Mouse (Mus musculus) monocyte, adult 2 months (primary cell): ENCODE results near the gene Ppp1r15b.

Experiments used
- DNase-seq, 2 experiments: peaks; one replicate each; pipeline ENCODE4 v3.0.0; 2022; ENCODE audit warnings: low spot score in 2 of 2, low read depth in 1 of 2

Gene Ppp1r15b

DNA sequence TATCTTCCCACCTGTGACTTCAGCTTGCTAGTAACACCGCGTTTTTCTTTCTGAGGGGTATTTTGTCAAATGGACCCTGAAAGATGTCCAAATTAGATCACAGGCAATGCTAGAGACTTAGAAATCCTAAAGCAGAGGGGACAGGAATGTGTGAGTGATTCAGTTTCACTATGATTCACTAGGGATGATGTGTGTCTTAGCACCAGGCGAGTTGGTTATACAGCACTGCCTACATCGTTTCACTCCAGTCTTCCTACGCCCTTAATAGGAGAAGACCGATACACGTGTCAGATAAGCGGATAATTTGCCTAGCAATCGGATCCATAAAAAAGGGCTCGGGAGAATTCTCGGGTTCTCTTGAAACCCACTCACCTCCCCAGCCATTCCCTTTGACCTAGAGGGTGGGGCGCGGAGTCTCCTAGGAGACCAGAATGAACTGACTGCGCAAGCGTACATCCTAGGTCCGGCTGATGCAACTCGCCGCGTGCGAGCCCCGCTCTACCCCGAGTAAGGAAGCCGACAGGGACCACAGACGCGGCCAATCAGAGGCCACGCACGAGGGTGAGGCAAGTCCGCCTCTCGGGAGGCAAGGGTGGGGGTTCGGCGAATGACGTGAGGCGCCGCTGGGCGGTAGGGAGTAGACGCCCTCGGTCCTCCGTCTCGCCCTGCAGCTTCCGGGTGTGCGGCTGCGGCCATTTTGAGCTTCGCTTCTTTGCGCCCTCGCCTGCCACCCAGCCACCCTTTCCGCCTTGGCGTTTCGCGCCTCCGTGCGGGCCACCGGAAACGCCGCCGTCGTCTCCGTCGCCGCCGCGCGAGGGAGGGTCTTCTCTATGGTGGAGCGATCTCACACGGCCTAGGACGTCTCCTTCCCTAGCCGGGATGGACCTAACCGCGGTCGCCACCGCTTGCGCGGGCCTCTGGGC is at the start of gene Ppp1r15b:
Ppp1r15b (plus strand) TSS at position 506 of the 923 bp plus-strand sequence.
- peak; percentile 98 to 99 for DNase-seq

DNA sequence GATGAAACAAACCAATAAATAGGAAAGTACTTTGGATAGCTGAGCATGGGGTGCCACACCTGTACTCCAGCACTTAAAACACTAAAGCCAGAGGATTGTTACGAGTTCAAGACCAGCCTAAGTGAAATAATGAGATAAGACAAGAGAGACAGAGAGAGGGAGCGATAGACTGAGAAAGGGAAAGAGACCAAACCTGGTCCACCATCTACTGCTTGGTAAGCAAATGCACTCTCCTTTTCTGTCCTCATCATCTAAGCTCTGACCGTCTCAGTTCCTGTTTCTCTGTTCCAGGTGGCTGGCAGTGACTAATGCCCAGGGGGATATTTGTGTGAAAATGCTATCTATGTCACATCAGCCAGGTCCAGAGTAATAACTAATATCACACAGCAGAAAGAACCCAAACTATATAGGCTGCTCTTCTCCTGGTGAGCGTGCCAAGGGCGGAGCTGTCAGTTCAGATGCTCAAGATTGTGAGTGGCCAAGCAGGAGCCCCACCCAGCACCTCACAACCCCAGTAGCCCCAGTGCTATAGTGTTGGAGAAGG is 47.9 kb upstream of the Ppp1r15b start:
- DNase-seq, result no peak

DNA sequence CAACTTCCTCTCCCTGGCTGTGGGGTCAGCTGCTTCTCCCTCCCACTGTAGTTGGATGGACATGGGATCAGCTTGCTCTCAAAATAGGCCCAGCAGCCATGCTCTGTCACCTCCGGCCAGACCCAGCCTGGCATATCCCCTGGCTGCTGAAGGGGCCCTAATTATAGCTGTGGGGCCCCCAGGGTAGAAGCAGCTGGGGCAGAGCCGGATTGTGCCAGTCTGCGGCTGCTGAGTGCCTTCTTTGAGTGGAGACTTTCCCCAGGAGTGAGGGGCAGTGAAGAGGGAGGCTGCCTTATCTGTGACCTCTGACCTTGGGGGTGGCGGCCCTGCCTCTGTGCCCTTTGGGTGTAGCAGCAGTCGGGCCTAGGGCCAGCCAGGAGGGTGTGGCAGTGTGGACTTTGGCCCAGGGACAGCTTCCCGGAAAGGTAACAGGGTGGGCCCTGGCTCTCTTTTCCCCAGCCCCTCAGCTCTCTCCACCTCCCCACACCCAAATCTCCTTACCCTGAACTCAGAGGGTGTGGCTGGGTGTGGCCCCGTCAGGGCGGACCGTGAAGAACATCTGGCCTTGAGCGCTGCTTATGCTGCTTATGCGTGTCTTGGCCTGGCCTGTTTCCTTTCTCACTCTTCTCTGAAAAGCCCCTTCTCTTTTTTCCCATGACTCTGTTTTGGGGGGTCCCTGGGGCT is 46.9 kb upstream of the Ppp1r15b start:
- DNase-seq, result no peak

DNA sequence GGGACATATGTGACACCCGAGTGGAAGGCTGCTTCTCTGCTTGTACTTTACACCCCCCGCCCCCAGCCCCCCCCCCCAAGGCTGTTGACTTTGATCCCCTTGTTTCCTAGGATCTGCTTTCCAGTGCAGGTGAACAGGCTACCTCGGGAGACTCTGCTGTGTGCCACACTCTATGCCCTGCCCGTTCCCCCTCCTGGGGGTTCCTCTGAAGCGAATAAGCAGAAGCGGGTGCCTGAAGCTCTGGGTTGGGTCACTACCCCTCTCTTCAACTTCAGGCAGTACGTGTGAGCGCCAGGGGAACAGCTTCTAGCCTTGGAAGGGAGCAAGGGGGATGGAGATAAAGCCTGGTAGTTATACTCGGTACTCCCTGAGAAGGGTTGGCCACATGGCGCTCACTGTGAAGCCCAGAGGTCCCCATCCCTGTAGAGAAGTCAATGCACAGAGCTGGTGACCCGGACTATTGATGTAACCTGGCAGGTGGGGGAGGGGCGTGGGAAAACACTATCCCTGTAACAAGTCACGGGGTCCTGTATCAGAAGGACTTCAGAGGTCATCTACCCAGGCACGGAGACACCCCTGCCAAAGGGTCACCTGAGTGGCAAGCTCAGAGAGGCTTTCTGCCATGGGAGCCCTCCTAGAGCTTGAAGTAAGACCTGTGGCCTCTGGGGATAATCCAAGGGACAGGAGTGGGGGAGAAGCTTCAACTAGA is 46.1 kb upstream of the Ppp1r15b start:
- no peak for DNase-seq

- DNase-seq, result no peak
Measured at GRCm38 (mm10) chr1:133085417-133085742, 45.6 kb upstream of the Ppp1r15b start.

DNA sequence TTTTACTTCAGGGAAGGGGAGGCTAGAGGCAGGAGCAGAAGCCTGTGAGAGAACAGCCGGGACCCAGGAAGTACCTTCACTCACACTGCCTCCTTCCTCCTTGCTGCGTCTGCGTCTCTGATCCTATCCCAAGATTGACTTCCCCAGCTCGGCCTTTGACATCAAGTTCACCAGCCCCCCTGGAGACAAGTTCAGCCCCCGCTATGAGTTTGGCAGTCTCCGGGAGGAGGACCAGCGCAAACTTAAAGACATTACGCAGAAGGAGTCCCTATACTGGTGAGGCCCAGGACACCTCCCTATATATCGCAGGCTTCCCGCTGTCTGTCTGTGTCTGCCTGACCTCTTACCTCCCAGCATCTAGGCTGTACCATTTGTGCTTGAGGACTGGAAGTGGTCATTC is 44.1 kb upstream of the Ppp1r15b start:
- DNase-seq, result no peak

- DNase-seq, result no peak
Measured at GRCm38 (mm10) chr1:133087206-133087905, 43.6 kb upstream of the Ppp1r15b start.

DNA sequence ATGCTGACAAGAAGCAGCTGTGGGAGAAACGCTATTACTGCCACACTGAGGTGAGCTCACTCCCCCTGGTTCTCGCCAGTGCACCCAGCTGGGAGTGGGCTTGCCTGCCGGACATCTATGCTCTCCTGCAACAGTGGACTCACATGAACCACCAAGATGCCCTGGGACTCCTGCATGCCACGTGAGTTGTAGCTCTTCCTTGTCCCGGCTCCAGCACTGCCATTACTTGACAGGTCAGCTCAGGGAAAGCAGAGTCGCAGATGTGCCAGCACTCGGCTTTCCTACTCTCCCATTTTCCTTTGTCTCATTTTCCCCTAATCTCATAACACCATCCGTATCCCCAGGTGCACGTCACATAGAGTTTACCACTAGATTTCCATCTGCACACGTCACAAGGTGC is 42.7 kb upstream of the Ppp1r15b start:
- DNase-seq, result no peak

GRCm38 (mm10) chr1:133089415-133089814 is 41.5 kb upstream of the Ppp1r15b start:
- DNase-seq, result no peak

DNA sequence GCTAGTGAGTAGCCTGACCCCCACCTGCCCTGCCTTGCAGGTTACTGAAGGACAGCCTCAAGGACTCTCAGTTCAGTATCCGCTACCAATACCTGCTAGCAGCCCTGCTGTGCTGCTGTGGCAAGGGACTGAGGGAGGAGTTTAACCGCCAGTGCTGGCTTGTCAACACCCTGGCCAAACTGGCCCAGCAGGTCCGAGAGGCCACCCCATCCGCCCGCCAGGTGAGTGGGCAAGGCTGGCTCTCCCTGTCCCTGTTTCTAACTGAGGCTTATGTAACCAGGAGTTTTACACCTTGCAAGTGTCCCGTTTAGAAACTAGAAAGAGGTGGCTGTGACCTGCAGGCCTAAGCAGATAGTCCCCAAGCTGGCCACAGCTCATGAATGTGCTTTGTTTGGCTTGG is 40.3 kb upstream of the Ppp1r15b start:
- no peak for DNase-seq

GRCm38 (mm10) chr1:133091483-133091882 is 39.5 kb upstream of the Ppp1r15b start:
- no peak for DNase-seq

- DNase-seq, result no peak
Measured at GRCm38 (mm10) chr1:133093719-133094118, 37.2 kb upstream of the Ppp1r15b start.

DNA sequence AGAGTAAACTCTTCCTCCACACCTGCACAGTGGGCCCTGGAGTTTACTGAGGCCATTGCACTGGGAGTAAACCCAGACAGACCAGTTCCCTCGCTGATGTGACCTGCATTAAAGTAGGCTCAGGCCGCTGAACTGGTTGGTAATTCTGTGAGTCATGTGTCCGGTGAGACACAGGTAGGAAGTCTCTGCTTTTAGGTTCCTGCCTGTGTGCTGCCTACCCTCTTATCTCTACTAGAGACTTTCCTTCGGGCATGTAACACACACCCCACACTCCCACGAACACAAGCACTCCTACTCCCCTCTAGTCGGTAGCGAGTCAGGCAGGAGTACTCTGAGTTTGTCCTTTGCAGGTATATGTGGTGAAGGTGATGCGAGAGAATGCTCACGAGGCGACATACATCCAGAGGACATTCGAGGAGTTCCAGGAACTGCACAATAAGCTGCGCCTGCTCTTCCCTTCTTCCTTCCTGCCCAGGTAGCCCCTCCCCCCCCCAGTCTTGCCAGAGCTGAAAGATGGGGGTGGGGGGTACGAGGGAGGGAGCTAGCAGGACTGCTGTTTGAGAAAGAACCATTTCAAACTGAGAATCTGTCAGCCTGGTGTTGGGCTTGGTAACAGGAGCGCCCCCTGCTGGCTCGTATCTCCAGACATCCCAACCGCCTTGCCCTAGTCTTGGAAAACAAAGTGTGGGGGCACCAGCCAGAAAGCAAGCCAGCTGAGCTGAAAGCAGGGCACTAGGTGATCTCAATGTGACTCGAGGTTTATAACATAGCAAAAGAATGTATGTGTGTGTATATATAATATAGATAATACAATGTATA is 29.8 kb upstream of the Ppp1r15b start:
- DNase-seq, result peak; percentile 29 to 63

DNA sequence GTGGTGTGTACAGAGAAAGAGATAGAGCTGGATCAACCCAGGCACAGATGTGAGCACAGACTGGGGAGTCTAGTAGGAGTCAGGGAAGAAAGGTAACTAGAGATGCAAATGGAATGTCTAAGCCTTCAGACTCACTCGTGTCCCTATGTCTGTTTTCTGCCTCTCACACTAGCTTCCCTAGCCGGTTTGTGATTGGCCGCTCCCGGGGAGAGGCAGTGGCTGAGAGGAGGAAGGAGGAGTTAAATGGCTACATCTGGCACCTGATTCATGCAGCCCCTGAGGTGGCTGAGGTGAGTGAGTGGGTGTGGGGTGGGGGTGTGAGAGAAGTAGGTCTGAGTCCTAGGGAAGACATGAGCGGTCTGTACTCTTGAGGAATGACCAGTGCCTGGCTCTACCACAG is 28.8 kb upstream of the Ppp1r15b start:
- DNase-seq, result no peak

DNA sequence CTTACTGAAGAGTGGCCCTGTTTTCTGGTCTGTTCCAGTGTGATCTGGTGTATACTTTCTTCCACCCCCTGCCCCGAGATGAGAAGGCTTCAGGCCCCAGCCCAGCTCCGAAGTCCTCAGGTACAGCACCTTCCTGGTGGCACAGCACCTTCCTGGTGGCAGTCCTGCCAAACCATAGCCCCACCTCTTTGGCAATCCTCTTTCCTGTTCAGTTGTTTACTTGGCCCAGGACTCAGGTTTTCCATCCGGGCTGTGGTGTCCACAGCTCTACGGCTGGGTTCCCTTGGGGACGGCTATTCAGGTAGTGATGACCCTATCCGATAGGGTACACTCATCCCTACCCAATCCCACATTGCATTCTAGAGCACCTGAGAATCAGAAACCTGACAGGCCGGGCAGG is 27.6 kb upstream of the Ppp1r15b start:
- no peak for DNase-seq

GRCm38 (mm10) chr1:133103871-133104270 is 27.1 kb upstream of the Ppp1r15b start:
- DNase-seq, result no peak

GRCm38 (mm10) chr1:133116108-133116507 is 14.8 kb upstream of the Ppp1r15b start:
- DNase-seq, result no peak

DNA sequence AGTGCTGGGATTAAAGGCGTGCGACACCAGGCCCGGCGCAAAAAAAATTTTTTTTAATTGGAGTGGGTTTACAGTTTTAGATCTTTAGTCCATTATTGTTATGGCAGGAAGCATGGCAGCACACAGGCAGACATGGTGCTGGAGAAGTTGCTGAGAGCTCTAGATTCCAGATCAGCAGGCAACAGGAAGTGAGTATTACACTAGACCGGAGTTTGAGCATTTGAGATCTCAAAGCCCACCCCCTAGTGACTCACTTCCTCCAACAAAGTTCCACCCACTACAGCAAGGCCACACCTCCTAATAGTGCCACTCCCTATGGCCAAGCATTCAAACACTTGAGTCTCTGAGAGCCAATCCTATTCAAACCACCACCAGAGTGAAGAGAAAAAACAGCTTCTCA is 12.8 kb upstream of the Ppp1r15b start:
- DNase-seq, result peak; percentile 48 to 49

DNA sequence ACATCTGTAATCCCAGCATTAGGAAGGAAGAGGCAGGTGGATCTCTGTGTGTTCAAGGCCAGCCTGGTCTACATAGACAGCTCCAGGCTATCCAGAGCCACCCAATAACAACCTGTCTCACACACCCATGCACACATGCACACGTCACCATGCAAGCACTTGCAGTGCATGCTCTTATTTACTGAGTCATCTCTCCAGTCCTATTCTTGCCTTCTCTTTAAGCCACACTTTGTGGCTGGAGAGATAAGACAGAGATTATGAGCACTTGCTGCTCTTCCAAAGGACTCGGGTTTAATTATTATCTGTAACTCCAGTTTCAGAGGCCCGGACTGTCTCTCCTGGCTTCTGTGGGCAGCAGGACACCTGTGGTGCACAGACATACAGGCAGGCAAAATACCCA is 12.1 kb upstream of the Ppp1r15b start:
- no peak for DNase-seq
